Mouse (Mus musculus) limb, embryonic 11.5 days (tissue): ENCODE results near the gene Nsa2. TPM values are rescaled to one million over a fixed set of nuclear protein-coding genes. Genes with fewer than 3 reads are reported as not detected.

Source experiments
- ATAC-seq: fragments of 200-750 bp; cut with Nextera tagmentation; 2 replicates; pipeline ENCODE4 v1.8.0; 2017; ENCODE audit warnings: low read depth; ENCODE audit not compliant: insufficient number of reproducible peaks, low FRiP score, low TSS enrichment
- DNase-seq: peaks from one replicate; pipeline ENCODE4 v3.0.0-alpha.2; 2015; ENCODE audit warnings: low spot score
- H3K27ac ChIP-seq: fragments of 300-500 bp; sonication (generic); replicated peaks from 2 replicates; pipeline ENCODE4 v1.5.1; 2014; ENCODE audit warnings: low read depth, mild to moderate bottlenecking, low read length
- H3K27me3 ChIP-seq: fragments of 300-500 bp; sonication (generic); 2 replicates; pipeline ENCODE4 v1.6.1; 2014; ENCODE audit warnings: mild to moderate bottlenecking, low read length, mixed read lengths; ENCODE audit not compliant: control insufficient read depth, insufficient read depth
- H3K36me3 ChIP-seq: fragments of 300-500 bp; sonication (generic); 2 replicates; pipeline ENCODE4 v1.6.1; 2014; ENCODE audit warnings: mild to moderate bottlenecking, low read length, moderate library complexity, mixed read lengths; ENCODE audit not compliant: control insufficient read depth, insufficient read depth
- H3K4me1 ChIP-seq: fragments of 300-500 bp; sonication (generic); 2 replicates; pipeline ENCODE4 v1.6.1; 2014; ENCODE audit warnings: low read length, mixed read lengths; ENCODE audit not compliant: control insufficient read depth, insufficient read depth
- H3K4me2 ChIP-seq: fragments of 300-500 bp; sonication (generic); 2 replicates; pipeline ENCODE4 v1.6.1; 2014; ENCODE audit warnings: low read depth, mild to moderate bottlenecking, moderate library complexity; ENCODE audit not compliant: severe bottlenecking
- H3K4me3 ChIP-seq: fragments of 300-500 bp; sonication (generic); 2 replicates; pipeline ENCODE4 v1.5.1; 2014; ENCODE audit warnings: low read depth, low read length
- H3K9ac ChIP-seq: fragments of 300-500 bp; sonication (generic); 2 replicates; pipeline ENCODE4 v1.6.1; 2014; ENCODE audit warnings: mild to moderate bottlenecking, low read length
- H3K9me3 ChIP-seq: fragments of 300-500 bp; sonication (generic); 2 replicates; pipeline ENCODE4 v1.6.1; 2016; ENCODE audit warnings: low read length; ENCODE audit not compliant: control insufficient read depth
- WGBS: fragments of 180-500 bp; shearing (Covaris S2); extraction: QIAGEN DNeasy Blood & Tissue Kit; methylation state at CpG from one replicate; pipeline ENCODE4 v1.1.7; 2014; 5-methylcytosine and 5-hydroxymethylcytosine counted together
- polyA plus RNA-seq: library from polyadenylated mRNA; unstranded; fragments of >200 nt; fragmentation: Nextera tagmentation; extraction: Ambion mirVana; gene quantifications from 2 replicates; pipeline ENCODE4 v1.2.1, GENCODE M21; 2014

Nsa2 gene
- polyA plus RNA-seq, 1 experiment from 2014 or later = 79.1 TPM

DNA sequence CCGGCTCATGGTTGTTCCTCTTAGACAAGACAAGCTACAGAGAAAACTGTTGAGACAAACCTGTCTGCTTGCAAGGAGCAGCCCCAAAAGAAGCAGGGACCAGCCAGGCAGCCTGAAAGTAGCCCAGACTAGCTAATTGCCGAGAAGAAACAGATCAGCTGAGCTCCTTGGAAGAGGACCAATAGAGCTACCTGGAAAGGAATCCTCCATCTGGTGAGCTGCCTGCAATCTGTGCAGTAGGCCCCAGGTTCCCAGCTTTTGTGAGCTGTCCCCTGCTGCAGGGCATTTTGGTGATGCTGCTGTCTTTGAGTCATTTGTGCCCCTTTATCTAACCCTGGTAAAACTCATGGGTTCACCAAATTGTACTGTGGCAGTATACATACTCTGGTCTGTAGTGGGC, 57.5 kb downstream of the Nsa2 start:
- Histone ChIP-seq H3K4me2 (no peak overlapping the region), H3K9me3 (no peaks in the 10 kb centered on the region), H3K36me3 (no peaks in the 10 kb centered on the region), H3K4me1 (no peaks in the 10 kb centered on the region), H3K9ac (no peak overlapping the region), H3K4me3 (no peak overlapping the region), H3K27ac (no peak overlapping the region), H3K27me3 (no peaks in the 10 kb centered on the region)
- DNase-seq (no peak), ATAC-seq (no peak)
- 82% methylated on average over 2 of the region's 2 CpGs for WGBS

Other genes with a start within 250 kb of the Nsa2 start
- 0.23 and 0.24 TPM in 2 replicates for gene Gcnt4, start 213.2 kb downstream of the Nsa2 start, polyA plus RNA-seq
- not detected in 2 replicates for gene 1700029F12Rik, start 103.6 kb downstream of the Nsa2 start, polyA plus RNA-seq
- 6.1 and 8.0 TPM in 2 replicates for gene Fam169a, start 70.7 kb downstream of the Nsa2 start, polyA plus RNA-seq
- 1.7 and 2.4 TPM in 2 replicates for gene Gm6169, start 38.7 kb downstream of the Nsa2 start, polyA plus RNA-seq
- 33.0 and 36.6 TPM in 2 replicates for gene Gfm2, start within 50 bp of the Nsa2 start, polyA plus RNA-seq
- 20.8 and 22.2 TPM in 2 replicates for gene Hexb, start 60.4 kb upstream of the Nsa2 start, polyA plus RNA-seq
- 6.7 and 7.3 TPM in 2 replicates for gene Enc1, start 103.2 kb upstream of the Nsa2 start, polyA plus RNA-seq